Mouse (Mus musculus) hindbrain, embryonic 13.5 days (tissue): ENCODE data around the gene E130116L18Rik. TPM values are rescaled to one million over a fixed set of nuclear protein-coding genes. Genes with fewer than 3 reads are reported as not detected.
"Not testable (repeated sequence)": the region's sequence is repeated elsewhere in the genome, so short reads cannot be mapped to it uniquely, and the experiment has no call there.

Experiments used
- ATAC-seq: fragments of 200-750 bp; cut with Nextera tagmentation; 2 replicates; pipeline ENCODE4 v1.8.0; 2017; ENCODE audit warnings: moderate TSS enrichment; ENCODE audit not compliant: low FRiP score
- H3K27ac ChIP-seq: fragments of 300-500 bp; sonication (generic); 2 replicates; pipeline ENCODE4 v1.5.1; 2015; ENCODE audit warnings: inconsistent platforms, mild to moderate bottlenecking, moderate library complexity
- H3K27me3 ChIP-seq: fragments of 300-500 bp; sonication (generic); 2 replicates; pipeline ENCODE4 v1.6.1; 2015; ENCODE audit warnings: mild to moderate bottlenecking, inconsistent platforms
- H3K36me3 ChIP-seq: fragments of 300-500 bp; sonication (generic); 2 replicates; pipeline ENCODE4 v1.6.1; 2015; ENCODE audit warnings: mild to moderate bottlenecking, inconsistent platforms
- H3K4me1 ChIP-seq: fragments of 300-500 bp; sonication (generic); replicated peaks from 2 replicates; pipeline ENCODE4 v1.6.1; 2015; ENCODE audit warnings: inconsistent platforms
- H3K4me2 ChIP-seq: fragments of 300-500 bp; sonication (generic); 2 replicates; pipeline ENCODE4 v1.6.1; 2015; ENCODE audit warnings: inconsistent platforms, mild to moderate bottlenecking, moderate library complexity
- H3K4me3 ChIP-seq: fragments of 300-500 bp; sonication (generic); 2 replicates; pipeline ENCODE4 v1.5.1; 2015; ENCODE audit warnings: mild to moderate bottlenecking, inconsistent platforms
- H3K9ac ChIP-seq: fragments of 300-500 bp; sonication (generic); 2 replicates; pipeline ENCODE4 v1.6.1; 2015; ENCODE audit warnings: mild to moderate bottlenecking, inconsistent platforms
- H3K9me3 ChIP-seq: fragments of 300-500 bp; sonication (generic); 2 replicates; pipeline ENCODE4 v1.6.1; 2016; ENCODE audit warnings: inconsistent platforms
- WGBS: fragments of 180-500 bp; shearing (Covaris S2); methylation state at CpG from one replicate; pipeline ENCODE4 v1.1.7; 2015; 5-methylcytosine and 5-hydroxymethylcytosine counted together
- polyA plus RNA-seq: library from polyadenylated mRNA; unstranded; fragments of >200 nt; fragmentation: Nextera tagmentation; extraction: Ambion mirVana; gene quantifications from 2 replicates; pipeline ENCODE4 v1.2.1, GENCODE M21; 2015

E130116L18Rik gene
- polyA plus RNA-seq, 1 experiment from 2014 or later, result not detected

DNA sequence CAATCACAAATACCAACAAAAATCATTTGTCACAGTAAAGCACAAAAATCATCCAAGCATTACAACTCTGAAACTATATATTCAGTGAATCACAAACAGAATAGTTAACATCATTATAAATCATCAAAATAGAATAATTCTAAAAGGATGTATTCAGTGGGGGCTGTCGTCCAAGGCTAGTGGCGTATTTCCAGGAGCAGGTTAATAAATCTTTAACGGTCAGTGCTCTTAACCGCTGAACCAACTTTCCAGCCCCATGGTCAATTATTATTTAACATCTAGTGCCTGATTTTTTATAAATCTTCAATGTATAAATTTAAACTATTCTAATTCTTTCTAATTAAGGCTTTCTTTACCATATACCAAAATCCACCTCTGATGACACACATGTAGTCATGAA is 44.4 kb downstream of the E130116L18Rik start:
- H3K9ac ChIP-seq, ATAC-seq: not testable (repeated sequence)

DNA sequence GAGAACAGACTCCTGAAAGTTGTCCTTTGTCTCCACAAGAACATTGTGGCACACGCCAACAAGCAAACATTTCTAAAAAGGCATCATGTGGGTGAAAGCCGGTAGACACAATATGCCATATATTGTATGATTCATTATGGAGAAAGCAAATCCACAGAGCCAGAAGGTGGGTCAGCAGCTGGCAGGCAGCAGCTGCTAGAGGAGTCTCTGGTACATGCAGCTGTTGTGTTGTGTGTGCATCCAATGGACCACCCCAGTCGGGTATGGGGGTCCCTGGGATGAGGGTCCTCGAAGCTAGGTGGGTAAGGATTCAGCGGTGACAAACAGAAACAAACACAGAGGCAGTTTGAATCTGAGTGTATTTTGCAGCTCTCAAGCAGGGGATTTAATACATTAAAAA is 45.0 kb downstream of the E130116L18Rik start:
- not testable (repeated sequence) for H3K27ac ChIP-seq, H3K9me3 ChIP-seq, H3K4me3 ChIP-seq, H3K36me3 ChIP-seq, H3K9ac ChIP-seq, H3K4me1 ChIP-seq, H3K27me3 ChIP-seq, ATAC-seq, H3K4me2 ChIP-seq
- 92% methylated on average over 5 of the region's 5 CpGs for WGBS

More for the DNA sequence above, 44.4 kb downstream of the E130116L18Rik start:
- H3K4me1 ChIP-seq, H3K27ac ChIP-seq, H3K4me2 ChIP-seq, H3K4me3 ChIP-seq, H3K36me3 ChIP-seq, H3K9me3 ChIP-seq, H3K27me3 ChIP-seq: not testable (repeated sequence)
- WGBS, result 89% methylated on average over 4 of the region's 4 CpGs

Other genes with a start within 250 kb of the E130116L18Rik start
- gene Prkag2, start 122.5 kb downstream of the E130116L18Rik start, polyA plus RNA-seq, result 80.1 and 82.3 TPM in 2 replicates
- gene Galntl5, start 41.7 kb downstream of the E130116L18Rik start, polyA plus RNA-seq, result not detected in 2 replicates
- gene Galnt11, start 1.2 kb downstream of the E130116L18Rik start, polyA plus RNA-seq, result 48.1 and 50.3 TPM in 2 replicates